Mouse (Mus musculus) hematopoietic multipotent progenitor cell, adult 10-12 weeks (in vitro differentiated cells): ENCODE results near the gene Nek3. TPM values are rescaled to one million over a fixed set of nuclear protein-coding genes. Genes with fewer than 3 reads are reported as not detected.

Experiments used
- polyA plus RNA-seq: library from polyadenylated mRNA; stranded (reverse); fragments of >175 nt; gene quantifications from 2 replicates; pipeline ENCODE4 v1.2.3, GENCODE M21; 2012; ENCODE audit warnings: low replicate concordance

The Nek3 gene
- polyA plus RNA-seq, result 1.3 and 2.1 TPM in 2 replicates

DNA sequence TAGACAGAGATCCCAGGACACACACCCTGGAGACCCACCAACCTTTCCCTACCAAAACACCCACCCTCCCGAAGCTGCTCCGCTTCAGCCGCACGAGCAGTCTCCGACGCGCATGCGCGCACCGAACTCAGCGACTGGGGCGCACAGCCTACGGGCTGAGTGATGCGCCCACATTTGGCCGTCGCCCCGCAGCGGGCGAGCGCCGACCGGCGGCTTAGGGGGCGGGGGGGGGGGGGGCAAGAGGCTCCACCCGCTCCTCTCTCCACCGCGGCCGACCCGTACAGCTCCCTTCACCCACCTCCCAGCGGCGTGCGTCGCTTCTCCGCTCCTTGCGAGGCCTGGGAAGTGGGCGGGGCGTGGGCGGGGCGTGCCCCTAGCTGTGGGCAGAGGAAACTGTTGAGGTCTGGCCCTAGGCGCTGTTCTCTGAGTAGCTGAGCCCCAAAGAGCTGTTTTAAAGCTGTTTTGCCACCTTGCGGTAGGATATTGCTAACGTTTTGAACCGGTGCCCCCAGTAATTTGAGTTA lies at the start of gene Nek3:
TSS of gene Nek3 (minus strand) at position 356 of the 524 bp plus-strand sequence.

DNA sequence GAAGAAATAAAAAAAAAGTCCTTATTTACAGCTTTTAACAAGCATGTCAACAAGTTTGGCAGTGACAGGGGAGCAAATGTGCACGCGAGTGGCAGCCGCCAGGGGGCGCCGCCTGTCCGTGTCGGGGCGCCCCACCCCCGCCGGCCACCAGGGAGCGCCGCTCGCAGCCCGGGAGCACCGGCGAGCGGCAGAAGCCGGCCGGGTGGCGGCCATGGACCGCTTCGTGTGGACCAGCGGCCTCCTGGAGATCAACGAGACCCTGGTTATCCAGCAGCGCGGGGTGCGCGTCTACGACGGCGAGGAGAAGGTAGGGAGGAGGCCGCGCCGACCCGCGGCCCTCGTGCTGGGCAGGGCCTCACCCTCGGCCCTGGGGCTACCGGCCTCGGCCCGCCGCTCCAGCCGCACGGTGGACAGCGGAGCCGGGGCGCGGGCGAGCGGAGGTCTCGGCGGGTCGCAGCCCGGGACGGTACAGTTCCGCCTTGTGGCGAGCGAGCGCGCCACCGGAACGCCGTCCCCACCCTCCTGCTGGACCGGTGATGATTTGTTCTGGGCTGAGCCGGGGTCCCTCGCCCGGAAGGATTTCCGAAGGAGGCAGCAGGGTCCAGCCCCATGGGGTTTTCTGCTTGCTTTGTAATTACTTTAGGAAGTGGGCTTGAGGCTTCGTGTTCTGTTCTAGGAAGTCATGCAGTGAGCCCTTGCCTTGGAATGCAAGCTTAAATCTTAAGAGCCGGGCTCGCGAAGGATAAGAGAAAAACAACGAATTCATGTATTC lies 26.6 kb upstream of the Nek3 start, which contains the start of gene Vps36:
TSS of gene Vps36 (plus strand) at position 150 of the 772 bp plus-strand sequence.

DNA sequence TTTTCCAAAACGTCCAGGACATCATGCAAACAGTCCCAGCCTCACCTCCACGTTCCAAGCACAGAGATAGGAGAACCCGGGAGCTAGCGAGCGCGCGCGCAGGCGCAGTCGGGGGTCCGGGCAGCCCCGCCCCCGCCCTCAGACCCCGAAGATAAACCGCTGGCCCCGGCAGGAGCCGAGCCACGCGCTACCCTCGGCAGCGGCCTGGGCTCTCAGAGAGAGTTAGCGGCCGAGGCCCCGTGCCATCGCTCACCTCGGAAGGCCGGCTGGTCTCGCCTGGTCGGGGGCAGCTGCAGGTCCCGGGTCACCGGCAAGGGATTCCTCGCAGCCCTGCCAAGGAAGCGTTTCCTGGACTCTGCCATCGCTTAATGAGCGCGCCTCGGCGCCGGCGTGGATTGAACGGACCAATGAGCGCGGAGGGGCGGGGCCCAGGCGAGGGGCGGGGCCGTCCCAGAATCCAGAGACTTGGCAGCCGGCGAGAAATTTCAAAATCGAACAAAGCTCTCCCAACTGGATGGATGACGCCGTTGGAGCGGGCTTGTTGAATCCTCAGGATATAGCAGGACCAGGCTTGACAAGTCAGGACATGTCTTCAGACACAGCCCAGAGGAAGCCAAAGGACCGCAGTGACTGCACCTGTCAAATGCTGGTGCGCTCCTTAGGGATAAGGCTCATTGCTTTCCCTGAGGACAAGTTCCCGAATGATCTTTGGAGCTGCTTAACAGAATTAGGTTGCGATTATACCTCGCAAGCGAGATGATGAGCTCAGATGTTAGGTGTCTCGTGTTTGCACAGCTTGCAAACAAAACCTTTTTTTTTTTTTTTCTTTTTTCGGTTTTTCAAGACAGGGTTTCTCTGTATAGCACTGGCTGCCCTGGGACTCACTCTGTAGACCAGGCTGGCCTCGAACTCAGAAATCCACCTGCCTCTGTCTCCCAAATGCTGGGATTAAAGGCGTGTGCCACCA lies 19.5 kb upstream of the Nek3 start, which contains the start of gene Ckap2:
TSS of gene Ckap2 (minus strand) at position 389 of the 967 bp plus-strand sequence.

DNA sequence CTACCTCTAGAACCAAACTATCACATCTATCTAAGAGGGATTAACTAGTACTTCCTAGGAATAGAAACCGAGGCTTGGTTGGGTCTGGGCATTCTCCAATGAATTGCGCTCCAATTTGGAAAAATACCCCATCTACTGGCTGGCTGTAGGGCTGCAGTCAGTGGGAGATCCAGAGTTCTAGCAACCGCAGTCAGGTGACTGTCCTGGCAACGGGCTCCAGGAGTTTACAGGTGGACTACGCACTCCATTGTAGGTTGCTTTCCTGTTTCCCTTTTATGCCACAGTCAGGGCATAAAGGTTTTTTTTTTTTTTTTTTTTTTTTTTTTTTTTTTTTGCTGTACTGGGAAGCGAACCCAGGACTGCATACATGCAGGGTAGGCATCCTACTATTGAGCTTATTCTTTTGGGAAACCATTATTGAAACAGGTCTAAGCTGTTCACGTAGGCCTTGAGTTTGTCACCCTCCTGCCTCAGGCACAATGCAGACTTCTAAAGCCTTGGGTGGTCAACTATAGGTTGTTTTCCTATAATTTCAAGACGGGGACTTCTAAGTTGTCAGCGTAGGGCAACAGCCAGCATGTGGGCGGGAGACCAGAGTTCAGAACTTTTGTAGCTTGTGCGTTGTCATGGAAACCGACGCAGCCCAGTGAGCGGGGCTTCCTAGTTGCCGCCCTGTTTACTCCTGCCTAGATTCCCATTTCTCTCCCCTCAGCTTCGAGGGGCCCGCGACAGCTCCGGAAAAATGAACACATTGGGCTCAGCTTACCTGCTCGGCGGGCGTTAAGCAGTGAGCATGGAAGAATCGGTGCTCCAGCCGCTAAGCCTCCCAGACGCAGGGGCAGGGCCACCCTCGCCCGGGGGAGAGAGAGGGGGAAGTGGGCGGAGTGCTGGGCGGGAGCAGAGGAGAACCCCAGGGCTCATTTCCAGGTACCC lies 41.7 kb downstream of the Nek3 start, which contains the start of gene Nek5:
TSS of gene Nek5 (minus strand) at position 834 of the 933 bp plus-strand sequence.

Other genes starting within 250 kb of the Nek3 start
- gene Defb15, start 233.7 kb downstream of the Nek3 start, polyA plus RNA-seq, result not detected in 2 replicates
- not detected in 2 replicates for gene Defb35, start 228.1 kb downstream of the Nek3 start, polyA plus RNA-seq
- not detected in 2 replicates for gene Defb13, start 219.7 kb downstream of the Nek3 start, polyA plus RNA-seq
- gene Fam90a1a, start 207.7 kb downstream of the Nek3 start, polyA plus RNA-seq, result not detected in 2 replicates
- gene Ccdc70, start 196.7 kb downstream of the Nek3 start, polyA plus RNA-seq, result not detected in 2 replicates
- gene Atp7b, start 106.1 kb downstream of the Nek3 start, polyA plus RNA-seq, result 0.60 and 2.2 TPM in 2 replicates
- 0.41 and 1.0 TPM in 2 replicates for gene Alg11, start 105.7 kb downstream of the Nek3 start, polyA plus RNA-seq
- gene Nek5, start 41.4 kb downstream of the Nek3 start, polyA plus RNA-seq, result not detected in 2 replicates
- gene Ckap2, start 19.4 kb upstream of the Nek3 start, polyA plus RNA-seq, result 1.2 and 2.3 TPM in 2 replicates
- gene Vps36, start 26.4 kb upstream of the Nek3 start, polyA plus RNA-seq, result 5.9 and 8.5 TPM in 2 replicates
- 0.54 and 0.64 TPM in 2 replicates for gene Thsd1, start 60.9 kb upstream of the Nek3 start, polyA plus RNA-seq
- not detected in 2 replicates for gene Tpte, start 117.0 kb upstream of the Nek3 start, polyA plus RNA-seq
- gene Slc25a15, start 232.2 kb upstream of the Nek3 start, polyA plus RNA-seq, result 2.6 and 3.1 TPM in 2 replicates
- gene Mrps31, start 244.9 kb upstream of the Nek3 start, polyA plus RNA-seq, result 0.78 and 2.0 TPM in 2 replicates